Mouse (Mus musculus) heart, embryonic 14.5 days (tissue): ENCODE data around the gene Slc39a2. TPM values are rescaled to one million over a fixed set of nuclear protein-coding genes. Genes with fewer than 3 reads are reported as not detected.
"Not testable (repeated sequence)": the region's sequence is repeated elsewhere in the genome, so short reads cannot be mapped to it uniquely, and the experiment has no call there.

Experiments
- ATAC-seq: fragments of 200-750 bp; cut with Nextera tagmentation; 2 replicates; pipeline ENCODE4 v1.8.0; 2017; ENCODE audit warnings: low read depth, moderate TSS enrichment; ENCODE audit not compliant: insufficient number of reproducible peaks, insufficient read depth, low FRiP score
- H3K27ac ChIP-seq, 2 experiments: fragments of 200-500 bp in 1 of 2; fragments of 300-500 bp in 1 of 2; sonication (generic) in 1 of 2; replicated peaks in 1 of 2; 2 replicates each; pipeline ENCODE4 v1.5.1; 2012 to 2014; ENCODE audit warnings: low read depth in 2 of 2, low read length in 2 of 2, control low read depth in 1 of 2, mild to moderate bottlenecking in 1 of 2, mixed read lengths in 1 of 2; ENCODE audit not compliant: control insufficient read depth in 1 of 2, insufficient read depth in 1 of 2
- H3K27me3 ChIP-seq: fragments of 300-500 bp; sonication (generic); 2 replicates; pipeline ENCODE4 v1.6.1; 2014; ENCODE audit warnings: mild to moderate bottlenecking, low read length, control low read depth; ENCODE audit not compliant: control insufficient read depth, insufficient read depth
- H3K36me3 ChIP-seq: fragments of 300-500 bp; sonication (generic); 2 replicates; pipeline ENCODE4 v1.6.1; 2014; ENCODE audit warnings: mild to moderate bottlenecking, control low read depth, low read length, mixed read lengths; ENCODE audit not compliant: control insufficient read depth, insufficient read depth
- H3K4me1 ChIP-seq, 2 experiments: fragments of 200-500 bp in 1 of 2; fragments of 300-500 bp in 1 of 2; sonication (generic) in 1 of 2; 2 replicates each; pipeline ENCODE4 v1.6.1; 2012 to 2014; ENCODE audit warnings: low read length in 2 of 2, control low read depth in 1 of 2, mixed read lengths in 1 of 2; ENCODE audit not compliant: control insufficient read depth in 2 of 2, insufficient read depth in 2 of 2
- H3K4me2 ChIP-seq: fragments of 300-500 bp; sonication (generic); 2 replicates; pipeline ENCODE4 v1.6.1; 2014; ENCODE audit warnings: mild to moderate bottlenecking, low read length
- H3K4me3 ChIP-seq, 2 experiments: fragments of 200-500 bp in 1 of 2; fragments of 300-500 bp in 1 of 2; sonication (generic) in 1 of 2; 2 replicates each; pipeline ENCODE4 v1.5.1; 2012 to 2014; ENCODE audit warnings: low read length in 2 of 2, mild to moderate bottlenecking in 2 of 2, control low read depth in 1 of 2, low read depth in 1 of 2, moderate library complexity in 1 of 2; ENCODE audit not compliant: control insufficient read depth in 1 of 2, insufficient read depth in 1 of 2
- H3K9ac ChIP-seq: fragments of 300-500 bp; sonication (generic); 2 replicates; pipeline ENCODE4 v1.6.1; 2014; ENCODE audit warnings: mild to moderate bottlenecking, low read length
- H3K9me3 ChIP-seq: fragments of 300-500 bp; sonication (generic); 2 replicates; pipeline ENCODE4 v1.6.1; 2016; ENCODE audit warnings: low read length, control low read depth; ENCODE audit not compliant: control insufficient read depth
- WGBS: fragments of 180-500 bp; shearing (Covaris S2); extraction: QIAGEN DNeasy Blood & Tissue Kit; methylation state at CpG from one replicate; pipeline ENCODE4 v1.1.7; 2014; 5-methylcytosine and 5-hydroxymethylcytosine counted together
- polyA plus RNA-seq: library from polyadenylated mRNA; unstranded; fragments of >200 nt; fragmentation: Nextera tagmentation; extraction: Ambion mirVana; gene quantifications from 2 replicates; pipeline ENCODE4 v1.2.1, GENCODE M21; 2014

Slc39a2 gene
- polyA plus RNA-seq, result 0.20 and 0.23 TPM in 2 replicates

DNA sequence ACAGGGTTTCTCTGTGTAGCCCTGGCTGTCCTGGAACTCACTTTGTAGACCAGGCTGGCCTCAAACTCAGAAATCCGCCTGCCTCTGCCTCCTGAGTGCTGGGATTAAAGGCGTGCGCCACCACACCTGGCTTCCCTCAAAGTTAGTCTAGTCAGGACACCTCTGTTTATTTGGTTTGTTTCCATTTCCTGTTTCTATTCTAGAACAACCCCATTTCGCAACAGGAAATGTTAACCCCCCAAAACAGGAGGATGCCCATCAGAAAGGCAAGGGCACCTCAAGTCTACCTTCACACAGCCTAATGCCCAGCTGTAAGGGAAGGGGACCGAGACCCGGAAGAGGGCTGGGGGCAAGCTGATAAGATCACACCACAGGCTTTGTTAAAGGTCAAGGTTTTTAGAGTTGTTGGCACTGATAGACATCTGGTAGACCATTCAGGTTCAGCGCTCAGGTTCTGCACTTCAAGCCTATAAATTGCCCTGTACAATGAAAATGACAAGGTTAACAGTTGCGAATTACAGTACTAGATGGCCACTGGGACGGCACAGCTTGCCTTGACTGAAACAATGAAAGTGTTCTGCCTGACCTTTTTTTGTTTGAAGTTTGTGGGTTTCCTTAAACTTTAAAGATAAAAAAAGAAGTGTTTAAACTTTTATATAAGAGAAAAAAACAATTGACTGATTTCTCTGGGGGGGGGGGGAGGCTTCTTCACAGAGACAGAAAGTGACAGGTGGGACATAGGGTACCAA is at the start of gene Slc39a2:
TSS of gene Slc39a2 (plus strand) at position 699 of the 749 bp plus-strand sequence.
- Histone ChIP-seq H3K36me3 (peaks cover 53% of the 10 kb centered on the region), H3K27ac (0 out of 4 replicates have a peak within 1 kb of the TSS, but pooled peaks of 1 of the 2 experiments have one; percentile 19), H3K27me3 (no peaks in the 10 kb centered on the region), H3K4me3 (no peak within 1 kb of the TSS), H3K4me1 (peaks cover 7 to 13% of the 10 kb centered on the region in 2 experiments; a peak in 3 of 4 replicates), H3K9me3 (no peaks in the 10 kb centered on the region), H3K4me2 (no peak within 1 kb of the TSS), H3K9ac (no peak within 1 kb of the TSS)
- WGBS, result 90% methylated on average over 9 of the region's 9 CpGs
- ATAC-seq, result no peak

DNA sequence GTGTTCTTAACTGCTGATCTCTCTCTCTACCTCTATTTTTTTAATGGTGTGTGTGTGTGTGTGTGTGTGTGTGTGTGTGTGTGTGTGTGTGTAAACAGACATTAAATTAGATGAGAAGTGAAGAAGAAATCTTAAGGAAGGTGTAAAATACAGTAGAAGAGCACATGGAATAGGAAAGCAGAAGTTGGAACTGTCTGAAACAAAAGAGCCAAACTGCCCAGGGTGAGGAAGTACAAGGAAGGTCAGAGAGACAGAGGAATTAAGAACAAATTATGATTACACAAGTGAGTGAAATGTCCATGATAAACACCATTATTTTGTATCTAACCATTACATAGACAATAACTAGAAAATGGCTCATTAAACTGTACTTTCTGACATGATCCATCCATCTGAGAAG is 48.8 kb upstream of the Slc39a2 start:
- Histone ChIP-seq H3K4me1 (no peaks in the 10 kb centered on the region), H3K9me3 (no peaks in the 10 kb centered on the region), H3K27me3 (no peaks in the 10 kb centered on the region), H3K4me2 (no peak overlapping the region), H3K27ac (no peak overlapping the region), H3K9ac (no peak overlapping the region), H3K4me3 (no peak overlapping the region), H3K36me3 (no peaks in the 10 kb centered on the region)
- ATAC-seq, result no peak

DNA sequence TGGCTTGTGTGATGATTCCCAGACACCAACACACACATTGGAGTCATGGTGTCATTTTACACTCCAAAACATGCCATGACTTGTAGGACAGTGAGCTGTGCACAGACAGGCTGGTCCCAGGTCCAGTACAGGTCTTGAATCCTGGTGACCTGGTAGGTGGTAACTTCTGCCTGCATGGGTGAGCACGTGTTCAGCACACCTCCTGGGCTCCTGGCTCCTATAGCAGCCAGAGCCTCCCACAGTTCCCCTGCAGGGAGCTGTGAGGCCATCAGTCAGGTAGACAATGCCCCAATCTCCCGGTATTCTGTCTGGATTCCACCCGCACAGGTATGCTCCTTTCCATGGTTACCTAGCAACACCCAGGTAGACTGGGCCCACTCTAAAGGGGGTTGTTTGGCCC is 46.1 kb upstream of the Slc39a2 start:
- Histone ChIP-seq H3K4me2 (no peak overlapping the region), H3K9ac (no peak overlapping the region), H3K36me3 (no peaks in the 10 kb centered on the region), H3K27me3 (no peaks in the 10 kb centered on the region), H3K4me3 (no peak overlapping the region), H3K9me3 (no peaks in the 10 kb centered on the region), H3K27ac (no peak overlapping the region), H3K4me1 (no peaks in the 10 kb centered on the region)
- 65% methylated on average over 3 of the region's 3 CpGs for WGBS
- ATAC-seq, result no peak

DNA sequence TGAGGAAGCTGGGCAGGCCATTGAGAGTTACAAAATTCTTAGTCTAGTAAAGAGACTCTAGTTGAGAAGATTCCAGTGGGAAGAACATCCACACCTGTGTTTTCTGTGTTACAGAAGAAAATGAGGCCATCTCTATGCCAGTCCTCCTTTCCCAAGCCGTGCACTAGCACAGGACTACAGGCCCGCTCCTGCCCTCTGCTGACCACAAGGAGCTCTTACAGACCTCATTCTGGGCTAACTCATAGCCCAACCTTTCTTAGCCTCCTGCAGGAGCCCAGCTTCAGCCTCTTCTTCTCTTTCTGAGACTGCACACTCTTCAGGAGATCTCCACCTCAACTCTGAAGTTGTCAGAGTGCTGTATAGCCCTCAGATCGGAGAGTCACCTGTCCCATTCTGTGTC is 41.7 kb upstream of the Slc39a2 start:
- not testable (repeated sequence) for ATAC-seq, H3K27ac ChIP-seq
- WGBS, result 45% methylated on average over 3 of the region's 3 CpGs

DNA sequence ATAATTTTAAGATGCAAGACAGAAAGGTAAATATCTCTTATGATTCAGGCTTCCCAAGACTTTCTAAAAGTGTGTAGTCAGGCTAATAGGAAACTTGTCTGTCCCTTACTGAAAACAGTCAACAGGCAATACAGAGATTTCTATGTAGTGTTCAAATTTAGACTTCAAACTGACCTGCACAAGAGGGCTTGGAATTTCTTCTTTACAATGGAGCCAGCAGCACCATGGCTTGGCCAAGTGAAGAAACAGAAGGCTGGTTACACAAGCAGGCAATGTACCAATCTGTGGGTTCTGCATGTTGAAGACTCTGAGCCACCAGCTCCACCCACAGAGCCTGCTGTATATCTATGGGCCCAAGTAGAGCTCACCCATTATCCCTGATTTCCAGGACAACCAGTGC is 39.3 kb upstream of the Slc39a2 start, which contains the start of gene Ear6:
TSS of gene Ear6 (plus strand) at position 301 of the 400 bp plus-strand sequence.
- Histone ChIP-seq H3K36me3 (no peaks in the 10 kb centered on the region), H3K9me3 (no peaks in the 10 kb centered on the region), H3K27ac (no peak within 1 kb of the TSS), H3K27me3 (no peaks in the 10 kb centered on the region), H3K4me2 (no peak within 1 kb of the TSS), H3K4me3 (no peak within 1 kb of the TSS), H3K9ac (no peak within 1 kb of the TSS), H3K4me1 (no peaks in the 10 kb centered on the region)
- ATAC-seq, result no peak

More for the DNA sequence above, 41.7 kb upstream of the Slc39a2 start:
- not testable (repeated sequence) for H3K4me2 ChIP-seq, H3K9me3 ChIP-seq, H3K36me3 ChIP-seq, H3K4me3 ChIP-seq, H3K4me1 ChIP-seq, H3K27me3 ChIP-seq, H3K9ac ChIP-seq

DNA sequence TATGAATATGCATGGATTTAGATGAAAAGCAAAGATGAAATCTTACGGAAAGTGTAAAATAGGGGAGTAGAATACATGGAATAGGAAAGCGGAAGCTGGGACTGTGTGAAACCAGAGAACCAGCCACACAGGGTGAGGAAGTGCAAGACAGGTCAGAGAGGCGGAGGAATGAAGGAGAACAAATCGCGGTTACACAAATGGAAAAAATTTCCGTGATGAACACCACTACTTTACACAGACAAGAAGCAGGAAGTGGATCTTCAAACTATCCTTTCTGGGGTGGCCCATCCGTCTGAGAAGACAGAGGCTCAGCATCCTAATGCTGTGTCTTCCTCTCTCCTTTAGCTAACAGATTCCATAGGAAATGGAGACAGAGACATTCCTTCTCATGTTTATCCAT is 37.4 kb upstream of the Slc39a2 start:
- WGBS, result 69% methylated on average over 7 of the region's 7 CpGs
- ATAC-seq, result not testable (repeated sequence)

DNA sequence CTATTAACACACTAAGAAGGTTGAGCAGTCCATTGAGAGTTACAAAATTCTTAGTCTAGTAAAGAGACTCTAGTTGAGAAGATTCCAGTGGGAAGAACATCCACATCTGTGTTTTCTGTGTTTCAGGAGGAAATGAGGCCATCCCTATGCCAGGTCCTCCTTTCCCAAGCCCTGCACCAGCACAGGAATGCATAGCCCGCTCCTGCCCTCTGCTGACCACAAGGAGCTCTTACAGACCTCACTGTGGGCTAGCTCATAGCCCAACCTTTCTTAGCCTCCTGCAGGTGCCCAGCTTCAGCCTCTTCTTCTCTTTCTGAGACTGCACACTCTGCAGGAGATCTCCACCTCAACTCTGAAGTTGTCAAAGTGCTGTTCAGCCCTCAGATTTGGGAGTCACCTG is 29.1 kb upstream of the Slc39a2 start:
- H3K27me3 ChIP-seq, H3K4me2 ChIP-seq, H3K4me3 ChIP-seq, H3K9me3 ChIP-seq, H3K9ac ChIP-seq, H3K27ac ChIP-seq, H3K4me1 ChIP-seq, H3K36me3 ChIP-seq, ATAC-seq: not testable (repeated sequence)
- WGBS, result 10% methylated on average over 1 of the region's 1 CpGs

More for the DNA sequence above, 37.4 kb upstream of the Slc39a2 start:
- H3K4me1 ChIP-seq, H3K9ac ChIP-seq, H3K4me2 ChIP-seq, H3K27me3 ChIP-seq, H3K36me3 ChIP-seq, H3K27ac ChIP-seq, H3K9me3 ChIP-seq, H3K4me3 ChIP-seq: not testable (repeated sequence)

DNA sequence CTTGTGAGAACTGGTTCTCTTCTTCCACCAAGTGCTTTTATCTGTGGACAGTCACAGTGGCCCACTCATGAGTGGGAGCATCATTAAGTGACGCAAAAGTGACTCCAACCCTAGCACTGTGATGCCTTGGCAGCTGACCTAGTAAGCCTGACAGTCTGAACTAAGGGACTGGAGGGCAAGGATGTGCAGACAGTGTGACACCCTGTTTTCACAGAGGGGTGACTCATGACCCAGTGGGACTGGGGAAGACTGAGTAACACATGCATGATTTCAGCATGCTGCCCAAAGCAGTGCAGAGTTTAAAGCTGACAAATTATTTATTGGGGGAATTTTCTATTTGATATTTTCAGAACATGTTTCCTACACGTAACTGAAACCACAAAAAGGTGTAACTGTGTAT is 21.9 kb upstream of the Slc39a2 start:
- no peaks in the 10 kb centered on the region for H3K27me3 ChIP-seq
- H3K9ac ChIP-seq, result no peak overlapping the region
- no peaks in the 10 kb centered on the region for H3K36me3 ChIP-seq
- H3K4me3 ChIP-seq, result no peak overlapping the region
- H3K4me2 ChIP-seq, result no peak overlapping the region
- ATAC-seq, result no peak
- H3K27ac ChIP-seq, result no peak overlapping the region
- 64% methylated on average over 2 of the region's 2 CpGs for WGBS
- no peaks in the 10 kb centered on the region for H3K9me3 ChIP-seq
- no peaks in the 10 kb centered on the region for H3K4me1 ChIP-seq
